Mouse (Mus musculus): ENCODE data around the gene Vip. TPM values are rescaled to one million over a fixed set of nuclear protein-coding genes. Genes with fewer than 3 reads are reported as not detected.

Gene Vip
- polyA plus RNA-seq, 1 experiment from 2014 or later: 0.76 TPM

Other genes with a start within 250 kb of the Vip start
- 4.5 and 6.3 TPM in 2 replicates for gene Syne1, start 87.7 kb upstream of the Vip start, polyA plus RNA-seq (2014; fragmentation: Nextera tagmentation; extraction: Ambion mirVana)
- gene Myct1, start 45.4 kb upstream of the Vip start, polyA plus RNA-seq (2014; fragmentation: Nextera tagmentation; extraction: Ambion mirVana): 2.0 and 2.7 TPM in 2 replicates
- 70.6 and 70.8 TPM in 2 replicates for gene Fbxo5, start 166.4 kb downstream of the Vip start, polyA plus RNA-seq (2014; fragmentation: Nextera tagmentation; extraction: Ambion mirVana)
- gene Mtrf1l, start 184.7 kb downstream of the Vip start, polyA plus RNA-seq (2014; fragmentation: Nextera tagmentation; extraction: Ambion mirVana): 15.7 and 16.9 TPM in 2 replicates